Mouse (Mus musculus) gonadal fat pad, adult 2 months (tissue): ENCODE measurements at regions not wholly inside any gene's neighbourhood (a gene's known extent, or its start where the extent isn't known, plus 50 kb on each side); places are given as distances from the start of the nearest gene placed in this dataset.

Source experiments
- DNase-seq: peaks from one replicate; pipeline ENCODE4 v3.0.0-alpha.2; 2012; ENCODE audit warnings: low read depth

DNA sequence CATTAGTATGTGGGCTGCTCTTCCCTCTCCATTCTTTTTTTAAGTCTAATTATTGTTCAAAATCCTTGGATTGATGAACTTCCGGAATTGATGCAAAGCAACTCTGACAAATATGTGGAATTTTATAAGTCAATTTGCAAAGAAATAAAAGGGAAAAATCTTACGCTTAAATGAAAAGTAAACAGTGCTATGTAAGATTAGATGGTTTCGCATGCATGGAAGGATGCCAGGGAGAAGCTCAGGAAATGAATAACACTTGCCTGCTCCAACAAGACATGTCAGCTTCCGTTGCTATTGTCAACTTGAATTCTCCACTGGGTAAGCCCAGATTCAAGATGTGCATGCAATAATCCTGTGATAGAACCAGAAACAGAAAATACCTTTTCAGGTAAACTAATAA, 357.2 kb upstream of the Actbl2 start:
- DNase-seq: no peak

- DNase-seq: no peak
These were observed 351.7 kb upstream of the Actbl2 start for GRCm38 (mm10) chr13:110902994-110903644.

GRCm38 (mm10) chr13:110907319-110907955, 347.4 kb upstream of the Actbl2 start:
- no peak for DNase-seq

DNA sequence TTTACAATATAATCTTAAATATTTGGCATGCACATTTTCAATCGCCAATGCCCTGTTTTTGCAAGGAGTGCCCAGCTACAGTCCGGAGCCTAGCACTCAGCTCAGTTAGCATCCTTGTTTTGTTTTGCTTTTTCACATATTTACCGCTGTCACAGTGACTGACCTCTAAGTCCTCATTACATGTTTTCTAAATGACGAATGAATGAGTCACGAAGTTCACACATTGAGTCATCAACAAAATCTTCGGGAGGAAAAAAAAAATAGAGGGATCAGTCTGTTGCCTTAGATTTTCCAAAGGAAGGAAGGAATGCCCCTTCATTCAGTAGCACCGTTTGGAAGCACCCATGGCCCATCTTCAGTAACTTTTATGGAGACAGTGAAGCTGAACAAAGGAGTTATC, 342.9 kb upstream of the Actbl2 start:
- no peak for DNase-seq

DNA sequence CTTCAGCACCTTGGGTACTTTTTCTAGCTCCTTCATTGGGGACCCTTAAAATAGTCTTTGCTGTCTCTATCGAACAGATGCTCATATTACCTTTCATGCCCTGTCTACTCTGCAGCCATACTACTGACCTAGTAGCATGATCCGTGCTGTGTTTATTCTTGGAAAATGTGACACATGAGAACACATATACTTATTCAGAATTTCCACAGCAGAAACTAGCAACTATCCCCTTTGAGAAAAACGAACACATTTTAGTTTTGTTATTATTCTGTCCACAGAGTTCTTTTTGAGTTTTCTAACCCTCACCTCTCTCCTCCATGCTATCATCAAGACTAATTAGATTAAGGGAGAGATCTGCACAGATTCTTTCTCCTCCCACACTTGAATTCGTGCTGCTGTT, 341.6 kb upstream of the Actbl2 start:
- DNase-seq: no peak

DNA sequence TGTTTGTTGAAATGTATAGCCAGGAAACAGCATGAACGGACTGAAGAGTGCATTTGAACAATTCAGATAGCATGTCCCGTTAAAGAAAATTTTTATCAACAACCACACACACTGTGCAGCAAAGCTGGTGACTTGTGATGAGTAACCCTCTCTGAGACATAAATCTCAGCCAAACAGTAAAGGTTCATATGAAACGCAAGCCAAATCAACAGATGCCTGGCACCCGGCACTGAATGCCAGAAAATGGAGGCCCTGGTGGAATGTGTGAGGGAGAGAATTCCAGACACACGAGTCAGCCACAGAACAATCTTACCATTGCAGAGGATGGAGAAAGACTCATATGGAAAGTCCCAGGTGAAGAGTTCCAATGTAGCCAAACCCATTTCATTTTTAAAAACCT, 341.1 kb upstream of the Actbl2 start:
- DNase-seq: no peak

GRCm38 (mm10) chr13:110915161-110915560, 339.7 kb upstream of the Actbl2 start:
- no peak for DNase-seq

GRCm38 (mm10) chr13:110923936-110924335, 330.9 kb upstream of the Actbl2 start:
- no peak for DNase-seq

- DNase-seq: no peak
These were observed 329.9 kb upstream of the Actbl2 start for GRCm38 (mm10) chr13:110924897-110925296.

DNA sequence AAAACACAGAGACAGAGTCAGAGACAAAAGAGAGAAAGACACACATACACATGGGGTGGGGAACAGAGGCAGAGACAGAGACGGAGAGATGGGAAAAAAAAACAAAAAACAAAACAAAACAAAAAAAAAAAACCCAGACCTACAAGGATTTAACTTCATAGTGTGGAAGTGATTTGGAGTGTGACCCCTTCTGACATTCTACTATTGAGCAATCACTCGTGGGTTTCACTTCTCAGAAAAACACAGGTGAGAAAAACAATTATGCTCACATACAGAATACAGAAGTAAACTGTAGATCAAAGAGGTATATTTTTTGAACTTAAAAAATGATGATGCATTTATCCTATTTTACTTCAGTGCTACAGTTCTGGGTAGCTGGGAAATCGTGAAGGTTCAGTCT, 326.7 kb upstream of the Actbl2 start:
- no peak for DNase-seq

GRCm38 (mm10) chr13:110928894-110929293, 325.9 kb upstream of the Actbl2 start:
- DNase-seq: no peak

- DNase-seq: no peak
These were observed 325.2 kb upstream of the Actbl2 start for GRCm38 (mm10) chr13:110929579-110929978.

DNA sequence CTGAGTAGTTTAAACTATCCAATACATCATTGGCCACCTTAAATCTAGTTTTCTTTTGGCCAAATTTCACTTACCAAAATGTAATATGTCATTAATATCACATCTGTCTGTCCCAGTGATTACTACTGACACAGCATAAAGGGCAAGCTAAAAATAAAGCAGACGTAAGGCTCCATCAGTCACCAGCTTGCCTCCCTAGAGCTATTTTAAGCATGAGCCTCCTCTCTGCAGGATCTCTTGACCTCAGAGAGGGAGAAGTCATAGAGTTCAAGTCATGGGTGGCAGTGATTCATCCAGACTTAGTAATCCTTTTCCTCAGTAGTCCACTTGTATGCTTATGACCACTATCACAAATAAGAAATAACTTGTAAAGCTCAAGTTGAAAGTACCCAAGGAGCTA, 313.2 kb upstream of the Actbl2 start:
- DNase-seq: no peak

- no peak for DNase-seq
These were observed 311.7 kb upstream of the Actbl2 start for GRCm38 (mm10) chr13:110942986-110943644.

- no peak for DNase-seq
These were observed 310.8 kb upstream of the Actbl2 start for GRCm38 (mm10) chr13:110944061-110944460.

GRCm38 (mm10) chr13:110944683-110945082, 310.1 kb upstream of the Actbl2 start:
- DNase-seq: no peak

- no peak for DNase-seq
These were observed 294.6 kb upstream of the Actbl2 start for GRCm38 (mm10) chr13:110960212-110960611.

- DNase-seq: no peak
These were observed 287.7 kb upstream of the Actbl2 start for GRCm38 (mm10) chr13:110967109-110967508.

DNA sequence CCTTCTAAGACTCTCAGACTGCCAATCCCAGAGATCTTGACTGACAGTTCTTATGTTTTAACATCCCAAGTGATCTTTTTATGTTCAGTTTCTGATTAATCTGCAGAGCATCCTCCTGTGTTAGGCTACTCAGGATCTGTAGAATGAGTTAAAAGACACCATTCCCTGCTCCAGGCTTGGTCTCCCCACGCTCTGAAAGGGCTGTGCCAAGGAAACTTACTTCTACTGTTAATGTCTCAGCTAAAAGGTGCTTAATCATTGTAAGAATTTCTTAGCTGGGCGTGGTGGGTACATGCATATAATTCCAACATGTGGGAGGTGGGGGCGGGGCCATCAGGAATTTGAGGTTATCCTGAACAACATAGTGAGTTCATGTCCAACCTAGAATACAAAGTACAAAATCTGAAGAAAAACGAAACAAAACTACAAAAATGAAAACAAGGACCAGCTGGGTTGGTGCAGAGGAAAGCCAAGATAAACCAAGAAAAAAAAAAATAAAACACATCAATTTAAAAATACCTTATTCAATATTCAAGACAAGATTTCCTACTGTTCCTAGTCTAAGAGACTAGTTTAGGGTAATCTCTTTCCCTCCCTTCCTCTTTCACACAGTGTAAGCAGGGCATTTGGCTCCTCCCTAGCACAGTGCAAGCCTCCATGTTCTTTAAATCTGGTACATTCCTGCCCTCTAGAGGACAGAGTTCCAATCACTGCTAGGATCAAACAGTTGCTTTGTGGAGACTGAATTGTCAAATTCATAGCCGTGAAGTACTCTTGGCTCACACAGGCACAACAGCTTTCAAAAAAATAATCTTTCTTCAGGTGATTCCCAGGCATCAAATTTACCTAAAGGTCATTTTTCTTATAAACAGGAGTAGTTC, 286.9 kb upstream of the Actbl2 start:
- DNase-seq: peak; percentile 51

GRCm38 (mm10) chr13:110968507-110968905, 286.3 kb upstream of the Actbl2 start:
- DNase-seq: no peak

DNA sequence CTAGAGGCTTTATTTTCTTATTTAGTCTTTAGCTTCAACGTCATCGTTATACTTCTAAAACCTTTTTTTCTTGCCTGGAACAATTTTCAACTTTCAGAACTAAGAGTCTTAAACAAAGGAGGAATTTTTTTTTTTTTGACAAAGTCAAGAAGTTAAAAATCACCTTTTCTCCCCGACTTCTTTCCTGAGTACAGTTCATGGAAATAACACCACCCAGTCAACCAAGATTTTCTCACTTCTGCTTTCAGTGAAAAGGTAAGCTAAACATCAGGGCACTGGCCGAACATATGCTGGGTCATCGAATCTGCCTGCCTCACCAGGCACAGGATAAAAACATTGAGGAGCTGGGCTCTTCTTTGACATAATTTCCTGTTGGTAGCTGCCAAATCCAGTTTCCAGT, 277.4 kb upstream of the Actbl2 start:
- DNase-seq: no peak

GRCm38 (mm10) chr13:110978022-110978421, 276.8 kb upstream of the Actbl2 start:
- DNase-seq: no peak
